Mouse (Mus musculus) left cerebral cortex, adult 18-20 months (tissue): ENCODE measurements at regions not wholly inside any gene's neighbourhood (a gene's known extent, or its start where the extent isn't known, plus 50 kb on each side); places are given as distances from the start of the nearest gene placed in this dataset.
"Not testable (repeated sequence)": the region's sequence is repeated elsewhere in the genome, so short reads cannot be mapped to it uniquely, and the experiment has no call there.

Experiments
- DNase-seq, 2 experiments: peaks; one replicate each; pipeline ENCODE4 v3.0.0; 2021 to 2022; ENCODE audit warnings: low spot score in 2 of 2, mixed read lengths in 1 of 2

GRCm38 (mm10) chr5:109842186-109842978, 80.8 kb upstream of the Gm15446 start:
- not testable (repeated sequence) for DNase-seq

GRCm38 (mm10) chr5:109844236-109844635, 79.0 kb upstream of the Gm15446 start:
- not testable (repeated sequence) for DNase-seq

- DNase-seq, result no peak
Observed at GRCm38 (mm10) chr5:109844753-109845186, 78.4 kb upstream of the Gm15446 start.

GRCm38 (mm10) chr5:109851225-109851624, 72.0 kb upstream of the Gm15446 start:
- not testable (repeated sequence) for DNase-seq

GRCm38 (mm10) chr5:109860402-109860801, 62.8 kb upstream of the Gm15446 start:
- no peak for DNase-seq

- DNase-seq, result not testable (repeated sequence)
Observed at GRCm38 (mm10) chr5:109864517-109864916, 58.7 kb upstream of the Gm15446 start.

- no peak for DNase-seq
Observed at GRCm38 (mm10) chr5:109865628-109866027, 57.6 kb upstream of the Gm15446 start.

GRCm38 (mm10) chr5:109866337-109867126, 56.7 kb upstream of the Gm15446 start:
- peak; percentile 79 to 87 for DNase-seq

GRCm38 (mm10) chr5:109867221-109867620, 56.0 kb upstream of the Gm15446 start:
- DNase-seq, result not testable (repeated sequence)
